Mouse (Mus musculus) heart, adult 2 months (tissue): ENCODE measurements around the gene LTO1. TPM values are rescaled to one million over a fixed set of nuclear protein-coding genes. Genes with fewer than 3 reads are reported as not detected.
"Not testable (repeated sequence)": the region's sequence is repeated elsewhere in the genome, so short reads cannot be mapped to it uniquely, and the experiment has no call there.

Source experiments
- DNase-seq, 2 experiments: peaks; one replicate each; pipeline ENCODE4 v3.0.0; 2021
- H3K27ac ChIP-seq: fragments of 200-600 bp; 2 replicates; pipeline ENCODE4 v1.8.1; 2022
- H3K27me3 ChIP-seq: fragments of 200-500 bp; 2 replicates; pipeline ENCODE4 v1.6.1; 2012; ENCODE audit warnings: mild to moderate bottlenecking, low read length, inconsistent platforms, mixed read lengths; ENCODE audit not compliant: control insufficient read depth, insufficient read depth
- H3K36me3 ChIP-seq: fragments of 200-500 bp; 2 replicates; pipeline ENCODE4 v1.6.1; 2012; ENCODE audit warnings: low read length, inconsistent platforms; ENCODE audit not compliant: control insufficient read depth, insufficient read depth
- H3K4me1 ChIP-seq: fragments of 200-500 bp; 2 replicates; pipeline ENCODE4 v1.6.1; 2011; ENCODE audit warnings: low read length; ENCODE audit not compliant: control insufficient read depth, insufficient read depth
- H3K4me3 ChIP-seq: fragments of 200-600 bp; 2 replicates; pipeline ENCODE4 v1.8.1; 2022
- H3K79me2 ChIP-seq: fragments of 200-500 bp; replicated peaks from 2 replicates; pipeline ENCODE4 v1.6.1; 2012; ENCODE audit warnings: mild to moderate bottlenecking, inconsistent platforms, low read length, moderate library complexity, mixed read lengths; ENCODE audit not compliant: control insufficient read depth, insufficient read depth
- H3K9ac ChIP-seq: fragments of 200-500 bp; 2 replicates; pipeline ENCODE4 v1.6.1; 2012; ENCODE audit warnings: low read depth, mild to moderate bottlenecking, control low read depth, inconsistent platforms, low read length, mixed read lengths
- CTCF ChIP-seq: fragments of 200-600 bp; IDR thresholded peaks from 2 replicates; pipeline ENCODE4 v1.8.1; 2022; ENCODE audit warnings: antibody characterized with exemption, mild to moderate bottlenecking, moderate library complexity
- EP300 ChIP-seq: fragments of 200-500 bp; IDR thresholded peaks from 2 replicates; pipeline ENCODE4 v1.6.1; 2011; ENCODE audit warnings: low read depth, low read length, control low read depth; ENCODE audit not compliant: insufficient read depth
- POLR2A ChIP-seq: fragments of 200-500 bp; IDR thresholded peaks from 2 replicates; pipeline ENCODE4 v1.6.1; 2011; ENCODE audit warnings: mild to moderate bottlenecking, low read depth, low read length, control low read depth; ENCODE audit not compliant: insufficient read depth
- WGBS: fragments of 180-500 bp; shearing (Covaris S2); methylation state at CpG from one replicate; pipeline ENCODE4 v1.1.7; 2018; 5-methylcytosine and 5-hydroxymethylcytosine counted together
- intact Hi-C: fragments of 180-260 bp; cut with DNase I; formaldehyde crosslinking; loops from one replicate; pipeline ENCODE4 v1.15.1; 2025
- polyA plus RNA-seq: library from polyadenylated mRNA; depleted of rRNA; stranded (reverse); fragments of >200 nt; gene quantifications from 2 replicates; pipeline ENCODE4 v1.2.3, GENCODE M21; 2012
- total RNA-seq, 2 experiments: library from RNA; stranded (reverse); gene quantifications; 2 replicates each; pipeline ENCODE4 v1.2.3; 2021

Gene LTO1
- total and polyA plus RNA-seq, 3 experiments = 12.1 to 13.1 (median 12.5) TPM

DNA sequence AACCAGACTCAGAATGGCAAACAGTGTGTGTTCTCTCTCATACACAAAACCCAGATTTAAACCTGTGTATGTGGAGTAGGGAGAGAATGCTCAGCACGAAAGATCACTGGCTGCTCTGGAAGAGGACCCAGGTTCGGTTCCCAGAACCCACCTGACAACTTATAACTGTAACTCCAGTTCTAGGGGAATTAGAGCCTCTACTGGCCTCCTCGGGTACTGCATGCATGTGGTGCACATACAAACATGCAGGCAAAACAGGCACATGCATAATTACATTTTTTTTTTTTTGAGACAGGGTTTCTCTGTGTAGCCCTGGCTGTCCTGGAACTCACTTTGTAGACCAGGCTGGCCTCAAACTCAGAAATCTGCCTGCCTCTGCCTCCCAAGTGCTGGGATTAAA lies 9.4 kb upstream of the LTO1 start:
- H3K4me1 ChIP-seq, H3K27me3 ChIP-seq, H3K27ac ChIP-seq, H3K9ac ChIP-seq, H3K36me3 ChIP-seq, intact Hi-C loops, DNase-seq, H3K79me2 ChIP-seq, H3K4me3 ChIP-seq: not testable (repeated sequence)
- 94% methylated on average over 3 of the region's 3 CpGs for WGBS
- TF ChIP-seq CTCF = peak; percentile 24; the same call in 1 of the 2 replicates

DNA sequence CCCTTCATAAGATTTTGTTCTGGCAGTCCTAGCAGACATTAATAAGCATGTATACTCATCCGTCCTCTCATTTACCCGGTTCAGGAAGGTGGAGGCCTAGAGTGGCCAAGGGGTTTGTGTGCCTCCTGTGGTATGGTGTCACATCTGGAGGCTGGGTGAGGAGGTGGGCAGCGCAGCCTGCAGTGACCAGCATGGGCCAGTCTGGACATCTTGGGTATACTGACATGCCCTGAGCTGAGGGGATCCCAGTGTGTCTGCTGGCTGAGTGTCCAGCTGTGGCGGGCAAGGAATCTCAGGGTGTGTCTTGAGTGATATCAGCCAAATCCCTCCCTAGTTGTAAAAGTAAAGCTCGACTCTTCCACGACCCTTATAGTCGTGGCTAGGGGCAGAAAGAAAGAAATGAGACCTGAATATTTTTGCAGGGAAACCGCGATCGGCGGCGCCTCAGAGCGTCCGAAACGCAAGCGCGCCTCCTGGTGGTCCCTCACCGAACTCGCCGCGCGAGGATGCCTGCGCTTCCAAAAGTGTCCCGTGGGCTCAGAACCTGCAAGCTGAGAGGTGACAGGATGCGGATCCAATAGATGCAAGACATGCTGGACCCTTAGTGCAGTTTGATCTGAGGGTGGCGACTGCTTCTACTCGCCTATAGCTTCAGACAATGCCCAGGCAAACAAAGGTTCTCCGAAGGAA lies 8.0 kb upstream of the LTO1 start:
- Histone ChIP-seq H3K36me3 (no peaks in the 10 kb centered on the region), H3K27ac (no peak overlapping the region), H3K79me2 (no peaks in the 10 kb centered on the region), H3K27me3 (no peaks in the 10 kb centered on the region), H3K9ac (no peak overlapping the region), H3K4me3 (no peak overlapping the region), H3K4me1 (no peaks in the 10 kb centered on the region)
- TF ChIP-seq EP300 (no peak), CTCF (peak; percentile 98)
- intact Hi-C loops = no loop called here
- WGBS = 13% methylated on average over 28 of the region's 28 CpGs
- DNase-seq = peak; percentile 51 to 72

DNA sequence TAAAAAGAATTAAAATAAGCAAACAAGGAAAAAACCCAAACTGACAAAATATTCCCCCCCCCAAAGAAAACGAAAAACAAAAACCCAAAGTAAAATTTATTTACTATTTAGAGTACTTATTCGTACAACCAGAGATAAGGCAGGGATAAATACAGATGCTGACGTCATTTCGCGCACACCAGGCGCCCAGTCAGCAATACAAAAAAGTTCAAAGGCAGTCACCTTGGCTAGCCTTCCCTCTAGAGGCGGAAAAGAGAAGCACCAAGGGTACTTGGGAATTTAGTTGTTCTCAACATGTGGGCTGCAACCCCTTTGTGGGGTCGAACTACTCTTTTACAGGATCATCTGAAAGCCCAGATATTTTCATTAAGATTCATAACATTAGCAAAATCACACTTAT lies 7.1 kb upstream of the LTO1 start:
- H3K9ac ChIP-seq = no peak overlapping the region
- no peak overlapping the region for H3K4me3 ChIP-seq
- intact Hi-C loops = no loop called here
- H3K27me3 ChIP-seq = no peaks in the 10 kb centered on the region
- H3K27ac ChIP-seq = no peak overlapping the region
- no peak for DNase-seq
- TF ChIP-seq POLR2A = no peak
- no peak for TF ChIP-seq EP300
- peak; percentile 62 for TF ChIP-seq CTCF
- 8% methylated on average over 8 of the region's 8 CpGs for WGBS
- no peaks in the 10 kb centered on the region for H3K36me3 ChIP-seq
- H3K4me1 ChIP-seq = no peaks in the 10 kb centered on the region
- H3K79me2 ChIP-seq = no peaks in the 10 kb centered on the region

DNA sequence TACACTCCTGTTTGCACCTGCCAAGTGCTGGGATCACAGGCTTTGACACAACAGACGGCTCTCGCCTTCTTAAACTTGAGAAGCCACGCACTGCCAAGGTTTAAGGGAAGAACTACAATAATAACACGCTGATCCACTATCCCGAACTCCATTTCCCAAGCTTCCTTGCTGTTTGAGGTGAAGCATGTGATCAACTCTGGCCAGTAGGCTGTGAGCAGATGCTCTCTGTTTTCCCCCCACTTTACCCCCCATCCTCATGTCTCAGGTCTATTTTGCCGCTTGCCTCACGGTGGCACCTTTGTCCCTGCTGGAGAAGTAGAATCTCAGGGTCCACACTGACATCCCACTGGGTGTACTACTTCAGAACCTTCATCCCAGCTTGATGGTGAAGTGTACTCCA lies 6.2 kb upstream of the LTO1 start:
- no peaks in the 10 kb centered on the region for H3K4me1 ChIP-seq
- 40% methylated on average over 7 of the region's 7 CpGs for WGBS
- DNase-seq = no peak
- no peak overlapping the region for H3K27ac ChIP-seq
- no peak overlapping the region for H3K4me3 ChIP-seq
- intact Hi-C loops = no loop called here
- no peaks in the 10 kb centered on the region for H3K79me2 ChIP-seq
- TF ChIP-seq EP300 = no peak
- no peak for TF ChIP-seq CTCF
- TF ChIP-seq POLR2A = no peak
- H3K27me3 ChIP-seq = no peaks in the 10 kb centered on the region
- no peaks in the 10 kb centered on the region for H3K36me3 ChIP-seq
- H3K9ac ChIP-seq = no peak overlapping the region

DNA sequence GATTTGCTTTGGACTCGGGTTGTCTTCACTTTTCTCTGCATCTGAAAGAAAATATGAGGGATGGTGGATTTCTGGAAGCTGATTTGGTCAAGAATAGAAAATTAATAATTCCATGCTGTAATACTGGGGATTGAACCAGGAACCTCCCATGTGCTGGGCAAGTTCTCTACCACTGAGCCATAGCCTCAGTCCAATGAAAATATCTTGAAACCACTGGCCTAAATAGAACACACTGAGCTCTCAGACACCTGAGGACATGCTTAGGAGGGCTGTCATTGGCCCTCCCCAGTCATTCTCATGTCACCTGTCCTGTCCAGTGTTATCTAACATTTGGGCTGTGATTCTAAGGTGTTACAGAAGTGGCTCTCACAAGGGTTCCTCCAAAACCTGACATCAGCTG lies 3.8 kb upstream of the LTO1 start:
- 79% methylated on average over 1 of the region's 1 CpGs for WGBS

DNA sequence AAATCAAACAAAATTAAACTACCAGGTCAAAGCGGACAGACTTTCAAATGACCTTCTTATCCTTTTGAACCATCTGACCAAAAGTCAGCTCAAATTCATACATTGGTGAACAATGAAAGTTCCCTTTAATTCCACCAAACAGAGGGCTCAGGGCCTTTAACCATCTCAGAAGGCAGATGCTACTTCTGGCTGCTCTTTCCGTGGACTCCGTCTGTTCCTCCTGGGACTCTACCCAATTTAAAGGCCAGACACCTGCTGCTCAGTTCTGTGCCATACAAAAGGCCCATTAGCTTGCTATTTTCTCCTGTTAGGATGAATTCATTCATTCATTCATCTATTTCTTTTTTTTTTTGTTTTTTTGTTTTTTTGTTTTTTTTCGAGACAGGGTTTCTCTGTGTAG lies 2.0 kb upstream of the LTO1 start:
- Histone ChIP-seq H3K4me3 (no peak overlapping the region), H3K79me2 (0 out of 2 replicates have a peak, but pooled peaks cover 2% of the 10 kb centered on the region), H3K4me1 (peaks cover 3% of the 10 kb centered on the region), H3K27ac (no peak overlapping the region), H3K27me3 (no peaks in the 10 kb centered on the region), H3K9ac (no peak overlapping the region), H3K36me3 (no peaks in the 10 kb centered on the region)
- 89% methylated on average over 4 of the region's 4 CpGs for whole genome bisulfite sequencing
- DNase-seq = no peak
- TF ChIP-seq CTCF = no peak
- no peak for TF ChIP-seq EP300
- TF ChIP-seq POLR2A = no peak
- intact Hi-C loops = no loop called here

More for the DNA sequence above, 3.8 kb upstream of the LTO1 start:
- peaks cover 3% of the 10 kb centered on the region for H3K4me1 ChIP-seq
- H3K4me3 ChIP-seq = no peak overlapping the region
- no peak for TF ChIP-seq EP300
- no peak for TF ChIP-seq POLR2A
- no peak for TF ChIP-seq CTCF
- DNase-seq = no peak
- H3K9ac ChIP-seq = no peak overlapping the region
- 0 out of 2 replicates have a peak, but pooled peaks cover 2% of the 10 kb centered on the region for H3K79me2 ChIP-seq
- H3K36me3 ChIP-seq = no peaks in the 10 kb centered on the region
- H3K27ac ChIP-seq = no peak overlapping the region
- intact Hi-C loops = no loop called here
- no peaks in the 10 kb centered on the region for H3K27me3 ChIP-seq
